Mouse (Mus musculus) bone marrow, adult 2 months (tissue): Measurements from ENCODE around the gene Catsper1.

Experiments used
- CTCF ChIP-seq: fragments of 200-500 bp; IDR thresholded peaks from 2 replicates; pipeline ENCODE4 v1.5.1; 2011; ENCODE audit warnings: low read length, control low read depth; ENCODE audit not compliant: control insufficient read depth, insufficient read depth
- POLR2A ChIP-seq: fragments of 200-500 bp; IDR thresholded peaks from 2 replicates; pipeline ENCODE4 v1.6.1; 2011; ENCODE audit warnings: low read depth, mild to moderate bottlenecking, control low read depth, low read length, borderline replicate concordance; ENCODE audit not compliant: control insufficient read depth

GRCm38 (mm10) chr19:5392892-5393291, 57.4 kb downstream of the Catsper1 start:
- TF ChIP-seq CTCF (no peak), POLR2A (no peak)
